Mouse (Mus musculus): ENCODE results near the gene Retn. TPM values are rescaled to one million over a fixed set of nuclear protein-coding genes. Genes with fewer than 3 reads are reported as not detected.

The Retn gene
- polyA plus RNA-seq, 1 experiment from 2014 or later = 0.39 TPM

GRCm38 (mm10) chr8:3676131-3676992, 20.8 kb downstream of the Retn start, which contains the start of gene Trappc5:
Gene Trappc5 (plus strand): TSS chr8:3676299.
- WGBS = 1% methylated on average over 61 of the region's 61 CpGs
- Histone ChIP-seq H3K4me1 (replicated peaks; ENCODE audit: control insufficient read depth, insufficient read depth, low read length) (peaks cover 11% of the 10 kb centered on the region), H3K27me3 (ENCODE audit: control insufficient read depth, insufficient read depth, low read length) (no peaks in the 10 kb centered on the region), H3K27ac (peak within 1 kb of the TSS; percentile 74), H3K9me3 (ENCODE audit: control insufficient read depth, low read length) (no peaks in the 10 kb centered on the region), H3K4me2 (replicated peaks) (peak within 1 kb of the TSS; percentile 95), H3K4me3 (replicated peaks; ENCODE audit: low read length) (peak within 1 kb of the TSS; percentile 95), H3K9ac (peak within 1 kb of the TSS; percentile 97), H3K36me3 (replicated peaks; ENCODE audit: control insufficient read depth, insufficient read depth) (peaks cover 26% of the 10 kb centered on the region)
- peak; percentile 85 for ATAC-seq (ENCODE audit: low FRiP score)
- DNase-seq (ENCODE audit: low spot score) = peak; percentile 98

GRCm38 (mm10) chr8:3676993-3677579, 21.5 kb downstream of the Retn start:
- Histone ChIP-seq H3K36me3 (replicated peaks; ENCODE audit: control insufficient read depth, insufficient read depth) (peaks cover 33% of the 10 kb centered on the region), H3K9ac (peak overlapping the region; percentile 97), H3K4me3 (replicated peaks; ENCODE audit: low read length) (peak overlapping the region; percentile 95), H3K4me1 (replicated peaks; ENCODE audit: control insufficient read depth, insufficient read depth, low read length) (peaks cover 11% of the 10 kb centered on the region), H3K27ac (peak overlapping the region; percentile 74), H3K27me3 (ENCODE audit: control insufficient read depth, insufficient read depth, low read length) (no peaks in the 10 kb centered on the region), H3K4me2 (replicated peaks) (peak overlapping the region; percentile 95), H3K9me3 (ENCODE audit: control insufficient read depth, low read length) (no peaks in the 10 kb centered on the region)
- 7% methylated on average over 15 of the region's 15 CpGs for WGBS
- DNase-seq (ENCODE audit: low spot score) (no peak), ATAC-seq (ENCODE audit: low FRiP score) (no peak)

DNA sequence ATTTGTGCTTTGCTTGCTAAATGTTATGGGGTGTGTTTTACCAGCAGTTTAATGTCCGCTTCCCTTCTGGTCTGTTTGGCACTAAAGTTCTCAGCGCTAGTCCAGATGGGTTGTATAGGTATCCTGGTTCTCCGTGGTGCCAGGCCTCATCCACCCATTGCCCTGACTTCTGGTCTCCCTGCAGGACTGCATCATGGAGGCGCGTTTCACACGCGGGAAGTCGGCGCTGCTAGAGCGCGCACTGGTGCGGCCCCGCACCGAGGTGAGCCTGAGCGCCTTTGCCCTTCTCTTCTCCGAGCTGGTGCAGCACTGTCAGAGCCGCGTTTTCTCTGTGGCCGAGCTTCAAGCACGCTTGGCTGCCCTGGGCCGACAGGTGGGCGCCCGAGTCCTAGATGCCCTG, 23.3 kb downstream of the Retn start:
- no peak for ATAC-seq (ENCODE audit: low FRiP score)
- WGBS = 96% methylated on average over 23 of the region's 23 CpGs
- Histone ChIP-seq H3K36me3 (replicated peaks; ENCODE audit: control insufficient read depth, insufficient read depth) (peaks cover 34% of the 10 kb centered on the region), H3K4me3 (replicated peaks; ENCODE audit: low read length) (no peak overlapping the region), H3K9me3 (ENCODE audit: control insufficient read depth, low read length) (no peaks in the 10 kb centered on the region), H3K4me2 (replicated peaks) (no peak overlapping the region), H3K9ac (no peak overlapping the region), H3K27me3 (ENCODE audit: control insufficient read depth, insufficient read depth, low read length) (no peaks in the 10 kb centered on the region), H3K27ac (no peak overlapping the region), H3K4me1 (replicated peaks; ENCODE audit: control insufficient read depth, insufficient read depth, low read length) (peaks cover 11% of the 10 kb centered on the region)
- no peak for DNase-seq (ENCODE audit: low spot score)

- no peak overlapping the region for H3K4me3 ChIP-seq (replicated peaks; ENCODE audit: low read length)
- no peaks in the 10 kb centered on the region for H3K9me3 ChIP-seq (ENCODE audit: control insufficient read depth, low read length)
- H3K4me2 ChIP-seq (replicated peaks) = no peak overlapping the region
- ATAC-seq (ENCODE audit: low FRiP score) = no peak
- H3K27ac ChIP-seq = no peak overlapping the region
- peaks cover 11% of the 10 kb centered on the region for H3K4me1 ChIP-seq (replicated peaks; ENCODE audit: control insufficient read depth, insufficient read depth, low read length)
- no peak overlapping the region for H3K9ac ChIP-seq
- H3K27me3 ChIP-seq (ENCODE audit: control insufficient read depth, insufficient read depth, low read length) = no peaks in the 10 kb centered on the region
- no peak for DNase-seq (ENCODE audit: low spot score)
- peaks cover 34% of the 10 kb centered on the region for H3K36me3 ChIP-seq (replicated peaks; ENCODE audit: control insufficient read depth, insufficient read depth)
- 96% methylated on average over 23 of the region's 23 CpGs for WGBS
These were observed 23.7 kb downstream of the Retn start for GRCm38 (mm10) chr8:3679236-3679635.

DNA sequence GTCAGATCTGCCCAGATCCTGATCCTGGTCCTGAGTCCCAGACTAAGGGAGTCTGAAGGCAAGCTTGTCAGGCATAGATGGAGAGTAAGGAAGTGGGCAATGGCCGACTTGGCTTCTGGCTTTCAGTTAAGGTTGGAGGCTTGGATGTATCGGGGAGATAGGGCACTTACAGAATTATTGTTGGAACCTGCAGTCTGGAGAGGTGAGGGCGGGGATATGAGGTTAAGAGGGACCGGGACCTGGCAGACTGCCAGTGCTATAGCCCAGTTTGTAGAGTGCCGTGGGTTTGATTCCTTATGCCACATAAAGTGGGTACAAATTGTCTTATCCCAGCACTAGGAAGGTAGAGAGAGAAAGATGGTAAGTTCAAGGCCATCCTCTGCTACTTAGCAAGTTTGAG, 24.1 kb downstream of the Retn start:
- Histone ChIP-seq H3K9me3 (ENCODE audit: control insufficient read depth, low read length) (no peaks in the 10 kb centered on the region), H3K9ac (no peak overlapping the region), H3K27me3 (ENCODE audit: control insufficient read depth, insufficient read depth, low read length) (no peaks in the 10 kb centered on the region), H3K36me3 (replicated peaks; ENCODE audit: control insufficient read depth, insufficient read depth) (peaks cover 34% of the 10 kb centered on the region), H3K4me3 (replicated peaks; ENCODE audit: low read length) (no peak overlapping the region), H3K27ac (no peak overlapping the region), H3K4me1 (replicated peaks; ENCODE audit: control insufficient read depth, insufficient read depth, low read length) (peaks cover 11% of the 10 kb centered on the region), H3K4me2 (replicated peaks) (no peak overlapping the region)
- DNase-seq (ENCODE audit: low spot score) (no peak), ATAC-seq (ENCODE audit: low FRiP score) (no peak)
- 93% methylated on average over 5 of the region's 5 CpGs for WGBS

DNA sequence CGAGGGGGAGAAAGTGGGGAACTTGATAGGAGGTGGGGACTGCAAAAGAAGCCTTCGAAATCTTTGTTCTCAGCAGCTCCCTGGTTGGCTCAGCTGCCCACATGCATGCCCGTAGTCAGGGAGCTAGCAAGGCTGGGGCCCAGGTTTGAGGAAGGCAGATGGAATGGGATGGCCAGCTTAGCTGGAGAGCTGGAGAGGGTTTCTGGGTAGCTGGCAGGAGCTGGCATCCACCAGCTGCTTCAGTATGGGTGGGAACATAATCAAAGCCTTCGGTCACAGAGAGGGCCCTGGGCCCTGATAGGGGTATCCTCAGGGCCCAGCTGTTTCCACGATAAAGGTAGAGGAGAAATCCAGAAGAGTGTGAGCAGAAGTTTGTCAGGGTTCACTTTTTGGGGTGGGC, 26.9 kb downstream of the Retn start:
- DNase-seq (ENCODE audit: low spot score) = no peak
- H3K36me3 ChIP-seq (replicated peaks; ENCODE audit: control insufficient read depth, insufficient read depth) = peaks cover 34% of the 10 kb centered on the region
- ATAC-seq (ENCODE audit: low FRiP score) = no peak
- peaks cover 8% of the 10 kb centered on the region for H3K4me1 ChIP-seq (replicated peaks; ENCODE audit: control insufficient read depth, insufficient read depth, low read length)
- no peak overlapping the region for H3K9ac ChIP-seq
- no peak overlapping the region for H3K4me3 ChIP-seq (replicated peaks; ENCODE audit: low read length)
- H3K27ac ChIP-seq = no peak overlapping the region
- no peak overlapping the region for H3K4me2 ChIP-seq (replicated peaks)
- WGBS = 91% methylated on average over 5 of the region's 5 CpGs
- H3K9me3 ChIP-seq (ENCODE audit: control insufficient read depth, low read length) = no peaks in the 10 kb centered on the region
- no peaks in the 10 kb centered on the region for H3K27me3 ChIP-seq (ENCODE audit: control insufficient read depth, insufficient read depth, low read length)

GRCm38 (mm10) chr8:3683408-3684176, 28.0 kb downstream of the Retn start:
- Histone ChIP-seq H3K4me3 (replicated peaks; ENCODE audit: low read length) (no peak overlapping the region), H3K9me3 (ENCODE audit: control insufficient read depth, low read length) (no peaks in the 10 kb centered on the region), H3K36me3 (replicated peaks; ENCODE audit: control insufficient read depth, insufficient read depth) (peaks cover 34% of the 10 kb centered on the region), H3K4me2 (replicated peaks) (no peak overlapping the region), H3K9ac (no peak overlapping the region), H3K27ac (no peak overlapping the region), H3K27me3 (ENCODE audit: control insufficient read depth, insufficient read depth, low read length) (no peaks in the 10 kb centered on the region), H3K4me1 (replicated peaks; ENCODE audit: control insufficient read depth, insufficient read depth, low read length) (no peaks in the 10 kb centered on the region)
- 78% methylated on average over 6 of the region's 6 CpGs for WGBS
- no peak for DNase-seq (ENCODE audit: low spot score)
- no peak for ATAC-seq (ENCODE audit: low FRiP score)

DNA sequence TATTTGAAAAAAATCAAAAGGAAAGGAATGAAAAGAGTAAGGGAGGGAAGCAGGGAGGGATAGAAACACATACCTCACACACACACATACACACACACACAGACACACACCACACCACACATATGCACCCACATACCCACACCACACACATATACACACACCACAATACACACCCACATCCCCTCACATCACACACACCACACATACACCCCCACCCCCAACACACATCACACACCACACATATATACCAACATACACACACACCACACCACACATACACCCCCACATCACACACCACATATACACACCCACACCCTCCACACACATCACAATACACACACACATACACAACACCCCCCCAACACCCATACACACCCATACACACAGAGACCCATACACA, 29.0 kb downstream of the Retn start:
- DNase-seq (ENCODE audit: low spot score) (no peak), ATAC-seq (ENCODE audit: low FRiP score) (peak; percentile 38; the same call in 1 of the 2 replicates)
- Histone ChIP-seq H3K4me3 (replicated peaks; ENCODE audit: low read length) (no peak overlapping the region), H3K9ac (no peak overlapping the region), H3K4me1 (replicated peaks; ENCODE audit: control insufficient read depth, insufficient read depth, low read length) (no peaks in the 10 kb centered on the region), H3K9me3 (ENCODE audit: control insufficient read depth, low read length) (no peaks in the 10 kb centered on the region), H3K4me2 (replicated peaks) (no peak overlapping the region), H3K36me3 (replicated peaks; ENCODE audit: control insufficient read depth, insufficient read depth) (peaks cover 24% of the 10 kb centered on the region), H3K27me3 (ENCODE audit: control insufficient read depth, insufficient read depth, low read length) (no peaks in the 10 kb centered on the region), H3K27ac (no peak overlapping the region)

DNA sequence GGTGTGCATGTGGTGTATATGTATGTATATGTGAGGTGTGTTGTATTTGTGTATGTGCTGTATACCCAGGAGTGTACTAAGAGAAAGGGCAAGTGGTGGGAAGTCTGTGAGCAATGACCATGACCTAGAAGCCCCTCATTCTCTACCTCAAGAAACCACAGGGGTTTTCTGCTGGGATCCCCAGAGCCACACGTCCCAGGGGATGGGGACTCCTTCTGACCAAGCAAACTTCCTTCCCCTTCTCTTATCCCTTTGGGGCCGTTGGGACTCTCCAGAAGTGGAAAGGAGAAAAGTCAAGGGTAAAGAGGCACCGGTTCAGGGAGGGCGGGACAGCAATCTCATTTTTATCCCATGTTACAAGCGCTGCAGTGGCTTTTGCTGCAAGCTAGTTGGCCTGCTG, 29.9 kb downstream of the Retn start:
- Histone ChIP-seq H3K4me3 (replicated peaks; ENCODE audit: low read length) (no peak overlapping the region), H3K9ac (no peak overlapping the region), H3K4me1 (replicated peaks; ENCODE audit: control insufficient read depth, insufficient read depth, low read length) (no peaks in the 10 kb centered on the region), H3K9me3 (ENCODE audit: control insufficient read depth, low read length) (no peaks in the 10 kb centered on the region), H3K27me3 (ENCODE audit: control insufficient read depth, insufficient read depth, low read length) (no peaks in the 10 kb centered on the region), H3K27ac (no peak overlapping the region), H3K36me3 (replicated peaks; ENCODE audit: control insufficient read depth, insufficient read depth) (peaks cover 16% of the 10 kb centered on the region), H3K4me2 (replicated peaks) (no peak overlapping the region)
- DNase-seq (ENCODE audit: low spot score) = no peak
- WGBS = 70% methylated on average over 5 of the region's 5 CpGs
- no peak for ATAC-seq (ENCODE audit: low FRiP score)
